In the genomic region with DNA sequence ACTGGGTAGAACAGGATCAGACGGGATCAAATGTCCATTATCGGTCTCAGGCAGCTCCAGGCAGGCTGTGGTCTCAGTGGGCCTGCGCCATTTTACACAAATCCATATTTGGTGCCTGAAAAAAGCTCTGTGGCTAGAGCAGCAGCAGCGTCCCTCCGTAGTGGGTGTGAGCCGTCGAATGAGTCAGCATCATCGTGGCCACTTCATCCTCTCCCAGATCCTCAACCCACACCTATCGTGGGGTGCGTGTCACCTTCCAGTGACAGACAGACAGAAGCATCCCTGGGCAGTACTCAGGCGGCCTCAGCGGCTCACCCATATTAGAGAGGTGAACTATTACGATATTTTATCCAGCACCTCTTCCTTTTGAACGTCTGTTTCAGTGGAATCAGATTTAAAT, we compare ENCODE assay signal across 24 mouse cellular contexts.
DNase-seq lines count a peak whose midpoint lies in the region; ATAC-seq lines count a peak whose summit lies in the region.
"Had no signal": no experiment of that assay in that cellular context is flagged by ENCODE, and none has a peak within 500 bp of the region (broad histone marks: within the 10 kb centered on the region; RNA-seq: fewer than 3 reads in every experiment).

No protein-coding gene starts in this region.

- peak overlapping the region; percentile 58 for H3K27ac ChIP-seq in limb, embryonic 10.5 days
- H3K27ac ChIP-seq: heart, embryonic 15.5 days; hindbrain, embryonic 10.5 days; hindbrain, embryonic 13.5 days had no signal

- 91% methylated on average over 14 of the region's 14 CpGs for WGBS in limb, embryonic 10.5 days

- no peaks in the 10 kb centered on the region for H3K27me3 ChIP-seq in limb, embryonic 10.5 days (ENCODE audit: low read depth, poor library complexity, severe bottlenecking)
- H3K27me3 ChIP-seq: heart, embryonic 12.5 days; heart, embryonic 15.5 days; hindbrain, embryonic 13.5 days had no signal

- peak; percentile 24 to 54 for DNase-seq in left cerebral cortex, adult 18-20 months (ENCODE audit: low spot score in 2 of 2)
- no peak for DNase-seq in left cerebral cortex, postnatal 10 days (ENCODE audit: extremely low spot score in 1 of 2, low spot score in 2 of 2)
- peak; percentile 45 for DNase-seq in right cerebral cortex, adult 18-20 months
- no peak for DNase-seq in right cerebral cortex, postnatal 14 days
- DNase-seq in brain, adult 2 months (ENCODE audit: low read depth, low spot score) = peak; percentile 60
- DNase-seq in limb, embryonic 10.5 days (ENCODE audit: low spot score) = no peak
- DNase-seq: adrenal gland, adult 2 months; adrenal gland, postnatal 14 days; cerebellum, adult 11-12 months; cerebellum, adult 8-10 months; cerebellum, postnatal 10 days; forebrain, postnatal 0 days; gastrocnemius, postnatal 25 days; heart, adult 18-20 months; heart, postnatal 10 days; heart, postnatal 36 days had no signal

- H3K4me3 ChIP-seq in limb, embryonic 10.5 days = no peak overlapping the region
- H3K4me3 ChIP-seq: heart, embryonic 12.5 days; heart, embryonic 15.5 days; hindbrain, embryonic 10.5 days; hindbrain, embryonic 13.5 days had no signal

- no peaks in the 10 kb centered on the region for H3K36me3 ChIP-seq in limb, embryonic 10.5 days
- H3K36me3 ChIP-seq: heart, embryonic 12.5 days; heart, embryonic 15.5 days; hindbrain, embryonic 10.5 days; hindbrain, embryonic 13.5 days had no signal

- H3K9me3 ChIP-seq in limb, embryonic 10.5 days (replicated peaks) = no peaks in the 10 kb centered on the region
- H3K9me3 ChIP-seq: heart, embryonic 12.5 days; heart, embryonic 15.5 days; hindbrain, embryonic 10.5 days; hindbrain, embryonic 13.5 days had no signal

- no peak for ATAC-seq in erythroid progenitor cell, adult 5-6 weeks (replicated peaks; ENCODE audit: low FRiP score, poor library complexity, severe bottlenecking)
- ATAC-seq: CD4-positive, CD25-positive, alpha-beta regulatory T cell, adult 4 months; forebrain, embryonic 14.5 days; forebrain, postnatal 0 days; hindbrain, embryonic 16.5 days had no signal

- intact Hi-C loops in left cerebral cortex, postnatal 10 days (cut with DNase I) = no loop called here

- peaks cover 50% of the 10 kb centered on the region for H3K4me1 ChIP-seq in limb, embryonic 10.5 days
- H3K4me1 ChIP-seq: heart, embryonic 12.5 days; heart, embryonic 15.5 days had no signal

Comparison
In these comparisons a context has a peak if more than half of its experiments do, and no peak if none do; other contexts are left out.
1. DNase-seq: peak in left cerebral cortex, adult 18-20 months (2 of 2), right cerebral cortex, adult 18-20 months (single experiment) and brain, adult 2 months (single experiment); none in left cerebral cortex, postnatal 10 days (0 of 2), right cerebral cortex, postnatal 14 days (single experiment) and limb, embryonic 10.5 days (single experiment).